Mouse (Mus musculus) midbrain, embryonic 12.5 days (tissue): Measurements from ENCODE around the gene Zc3h4. TPM values are rescaled to one million over a fixed set of nuclear protein-coding genes. Genes with fewer than 3 reads are reported as not detected.
A peak's percentile ranks its signal among the peaks of the same experiment; 100 is the strongest.

Experiments
- ATAC-seq: fragments of 200-750 bp; cut with Nextera tagmentation; 2 replicates; pipeline ENCODE4 v1.8.0; 2017; ENCODE audit warnings: low read depth, moderate TSS enrichment, moderate library complexity; ENCODE audit not compliant: low FRiP score
- H3K27ac ChIP-seq: fragments of 300-500 bp; sonication (generic); replicated peaks from 2 replicates; pipeline ENCODE4 v1.5.1; 2016; ENCODE audit warnings: mild to moderate bottlenecking
- H3K27me3 ChIP-seq: fragments of 300-500 bp; sonication (generic); 2 replicates; pipeline ENCODE4 v1.6.1; 2016; ENCODE audit warnings: mild to moderate bottlenecking
- H3K36me3 ChIP-seq: fragments of 300-500 bp; sonication (generic); 2 replicates; pipeline ENCODE4 v1.6.1; 2016
- H3K4me1 ChIP-seq: fragments of 300-500 bp; sonication (generic); 2 replicates; pipeline ENCODE4 v1.6.1; 2016
- H3K4me2 ChIP-seq: fragments of 300-500 bp; sonication (generic); replicated peaks from 2 replicates; pipeline ENCODE4 v1.6.1; 2016; ENCODE audit warnings: mild to moderate bottlenecking, moderate library complexity
- H3K4me3 ChIP-seq: fragments of 300-500 bp; sonication (generic); 2 replicates; pipeline ENCODE4 v1.5.1; 2016; ENCODE audit warnings: mild to moderate bottlenecking
- H3K9ac ChIP-seq: fragments of 300-500 bp; sonication (generic); replicated peaks from 2 replicates; pipeline ENCODE4 v1.6.1; 2016; ENCODE audit warnings: mild to moderate bottlenecking, moderate library complexity
- H3K9me3 ChIP-seq: fragments of 300-500 bp; sonication (generic); 2 replicates; pipeline ENCODE4 v1.6.1; 2016; ENCODE audit warnings: mild to moderate bottlenecking
- WGBS: fragments of 180-500 bp; shearing (Covaris S2); methylation state at CpG from one replicate; pipeline ENCODE4 v1.1.7; 2016; 5-methylcytosine and 5-hydroxymethylcytosine counted together
- polyA plus RNA-seq: library from polyadenylated mRNA; unstranded; fragments of >200 nt; fragmentation: Nextera tagmentation; extraction: Ambion mirVana; gene quantifications from 2 replicates; pipeline ENCODE4 v1.2.1, GENCODE M21; 2016

Gene Zc3h4
- polyA plus RNA-seq, 1 experiment from 2014 or later: 27.4 TPM

- Histone ChIP-seq H3K36me3 (peaks cover 85% of the 10 kb centered on the region), H3K9ac (no peak overlapping the region)
Observed at GRCm38 (mm10) chr7:16418713-16419112, 18.0 kb downstream of the Zc3h4 start.

GRCm38 (mm10) chr7:16420493-16421118 lies 19.9 kb downstream of the Zc3h4 start:
- no peak overlapping the region for H3K9ac ChIP-seq
- WGBS: 96% methylated on average over 8 of the region's 8 CpGs
- no peaks in the 10 kb centered on the region for H3K9me3 ChIP-seq
- H3K4me3 ChIP-seq: no peak overlapping the region
- ATAC-seq: no peak
- no peaks in the 10 kb centered on the region for H3K4me1 ChIP-seq
- H3K27ac ChIP-seq: no peak overlapping the region
- H3K36me3 ChIP-seq: peaks cover 96% of the 10 kb centered on the region
- H3K4me2 ChIP-seq: no peak overlapping the region
- H3K27me3 ChIP-seq: no peaks in the 10 kb centered on the region

More at GRCm38 (mm10) chr7:16418713-16419112, 18.0 kb downstream of the Zc3h4 start:
- Histone ChIP-seq H3K27me3 (no peaks in the 10 kb centered on the region), H3K9me3 (no peaks in the 10 kb centered on the region), H3K27ac (no peak overlapping the region), H3K4me2 (no peak overlapping the region), H3K4me3 (no peak overlapping the region), H3K4me1 (peaks cover 7% of the 10 kb centered on the region; the same call in 1 of the 2 replicates)
- ATAC-seq: no peak
- 97% methylated on average over 5 of the region's 5 CpGs for WGBS

- H3K36me3 ChIP-seq: peaks cover 99% of the 10 kb centered on the region
- H3K4me2 ChIP-seq: no peak overlapping the region
- ATAC-seq: no peak
- no peak overlapping the region for H3K27ac ChIP-seq
- H3K27me3 ChIP-seq: no peaks in the 10 kb centered on the region
- H3K9me3 ChIP-seq: no peaks in the 10 kb centered on the region
- no peaks in the 10 kb centered on the region for H3K4me1 ChIP-seq
- WGBS: 89% methylated on average over 18 of the region's 18 CpGs
- H3K9ac ChIP-seq: no peak overlapping the region
- no peak overlapping the region for H3K4me3 ChIP-seq
Observed at GRCm38 (mm10) chr7:16422222-16422856, 21.6 kb downstream of the Zc3h4 start.

- no peak overlapping the region for H3K4me3 ChIP-seq
- no peaks in the 10 kb centered on the region for H3K4me1 ChIP-seq
- 92% methylated on average over 9 of the region's 9 CpGs for WGBS
- no peak for ATAC-seq
- H3K27me3 ChIP-seq: no peaks in the 10 kb centered on the region
- H3K4me2 ChIP-seq: no peak overlapping the region
- H3K36me3 ChIP-seq: peaks cover 98% of the 10 kb centered on the region
- H3K27ac ChIP-seq: no peak overlapping the region
- H3K9me3 ChIP-seq: no peaks in the 10 kb centered on the region
- H3K9ac ChIP-seq: no peak overlapping the region
Observed at GRCm38 (mm10) chr7:16423731-16424130, 23.0 kb downstream of the Zc3h4 start.

GRCm38 (mm10) chr7:16425721-16426120 lies 25.0 kb downstream of the Zc3h4 start:
- H3K9me3 ChIP-seq: no peaks in the 10 kb centered on the region
- H3K27ac ChIP-seq: no peak overlapping the region
- no peak overlapping the region for H3K4me3 ChIP-seq
- no peak overlapping the region for H3K4me2 ChIP-seq
- ATAC-seq: no peak; the same call in 1 of the 2 replicates
- no peak overlapping the region for H3K9ac ChIP-seq
- H3K36me3 ChIP-seq: peaks cover 98% of the 10 kb centered on the region
- no peaks in the 10 kb centered on the region for H3K4me1 ChIP-seq
- H3K27me3 ChIP-seq: no peaks in the 10 kb centered on the region
- 90% methylated on average over 10 of the region's 10 CpGs for WGBS

GRCm38 (mm10) chr7:16426129-16426729 lies 25.5 kb downstream of the Zc3h4 start:
- no peak overlapping the region for H3K4me2 ChIP-seq
- 49% methylated on average over 4 of the region's 4 CpGs for WGBS
- H3K27me3 ChIP-seq: no peaks in the 10 kb centered on the region
- no peak overlapping the region for H3K4me3 ChIP-seq
- H3K36me3 ChIP-seq: peaks cover 98% of the 10 kb centered on the region
- no peaks in the 10 kb centered on the region for H3K4me1 ChIP-seq
- peak; percentile 85 for ATAC-seq
- H3K27ac ChIP-seq: no peak overlapping the region
- no peak overlapping the region for H3K9ac ChIP-seq
- H3K9me3 ChIP-seq: no peaks in the 10 kb centered on the region

- no peak overlapping the region for H3K4me3 ChIP-seq
- no peak overlapping the region for H3K4me2 ChIP-seq
- H3K27me3 ChIP-seq: no peaks in the 10 kb centered on the region
- peaks cover 89% of the 10 kb centered on the region for H3K36me3 ChIP-seq
- no peak for ATAC-seq
- H3K27ac ChIP-seq: no peak overlapping the region
- H3K4me1 ChIP-seq: no peaks in the 10 kb centered on the region
- H3K9me3 ChIP-seq: no peaks in the 10 kb centered on the region
- WGBS: 85% methylated on average over 3 of the region's 3 CpGs
- no peak overlapping the region for H3K9ac ChIP-seq
Observed at GRCm38 (mm10) chr7:16433352-16433971, 32.8 kb downstream of the Zc3h4 start.

GRCm38 (mm10) chr7:16435088-16435487 lies 34.4 kb downstream of the Zc3h4 start:
- 91% methylated on average over 9 of the region's 9 CpGs for WGBS
- Histone ChIP-seq H3K4me1 (no peaks in the 10 kb centered on the region), H3K4me3 (no peak overlapping the region), H3K9me3 (no peaks in the 10 kb centered on the region), H3K27ac (no peak overlapping the region), H3K4me2 (no peak overlapping the region), H3K36me3 (peaks cover 72% of the 10 kb centered on the region), H3K9ac (no peak overlapping the region), H3K27me3 (no peaks in the 10 kb centered on the region)
- no peak for ATAC-seq

GRCm38 (mm10) chr7:16441241-16441640 lies 40.5 kb downstream of the Zc3h4 start:
- Histone ChIP-seq H3K27me3 (peaks cover 4% of the 10 kb centered on the region; the same call in 1 of the 2 replicates), H3K4me2 (no peak overlapping the region), H3K9ac (no peak overlapping the region), H3K27ac (no peak overlapping the region), H3K9me3 (no peaks in the 10 kb centered on the region), H3K4me3 (no peak overlapping the region), H3K4me1 (no peaks in the 10 kb centered on the region), H3K36me3 (peaks cover 11% of the 10 kb centered on the region)
- ATAC-seq: no peak

- 86% methylated on average over 6 of the region's 6 CpGs for WGBS
- no peak for ATAC-seq
- Histone ChIP-seq H3K4me1 (peaks cover 8% of the 10 kb centered on the region), H3K9ac (no peak overlapping the region), H3K27me3 (peaks cover 23% of the 10 kb centered on the region), H3K36me3 (peaks cover 9% of the 10 kb centered on the region; the same call in 1 of the 2 replicates), H3K27ac (no peak overlapping the region), H3K4me2 (no peak overlapping the region), H3K9me3 (no peaks in the 10 kb centered on the region), H3K4me3 (no peak overlapping the region)
Observed at GRCm38 (mm10) chr7:16451656-16452055, 50.9 kb downstream of the Zc3h4 start.

- Histone ChIP-seq H3K9ac (peak within 1 kb of the TSS; percentile 78), H3K4me3 (peak within 1 kb of the TSS; percentile 68), H3K27ac (peak within 1 kb of the TSS; percentile 20), H3K36me3 (peaks cover 9% of the 10 kb centered on the region; the same call in 1 of the 2 replicates), H3K4me1 (peaks cover 8% of the 10 kb centered on the region), H3K27me3 (peaks cover 23% of the 10 kb centered on the region), H3K4me2 (peak within 1 kb of the TSS; percentile 94), H3K9me3 (no peaks in the 10 kb centered on the region)
- WGBS: 1% methylated on average over 30 of the region's 30 CpGs
- ATAC-seq: peak; percentile 97
Observed at GRCm38 (mm10) chr7:16452587-16453073, 51.9 kb downstream of the Zc3h4 start, which contains the start of gene Tmem160. Gene Tmem160, plus strand, starts transcription at chr7:16452779.
